In the genomic region with DNA sequence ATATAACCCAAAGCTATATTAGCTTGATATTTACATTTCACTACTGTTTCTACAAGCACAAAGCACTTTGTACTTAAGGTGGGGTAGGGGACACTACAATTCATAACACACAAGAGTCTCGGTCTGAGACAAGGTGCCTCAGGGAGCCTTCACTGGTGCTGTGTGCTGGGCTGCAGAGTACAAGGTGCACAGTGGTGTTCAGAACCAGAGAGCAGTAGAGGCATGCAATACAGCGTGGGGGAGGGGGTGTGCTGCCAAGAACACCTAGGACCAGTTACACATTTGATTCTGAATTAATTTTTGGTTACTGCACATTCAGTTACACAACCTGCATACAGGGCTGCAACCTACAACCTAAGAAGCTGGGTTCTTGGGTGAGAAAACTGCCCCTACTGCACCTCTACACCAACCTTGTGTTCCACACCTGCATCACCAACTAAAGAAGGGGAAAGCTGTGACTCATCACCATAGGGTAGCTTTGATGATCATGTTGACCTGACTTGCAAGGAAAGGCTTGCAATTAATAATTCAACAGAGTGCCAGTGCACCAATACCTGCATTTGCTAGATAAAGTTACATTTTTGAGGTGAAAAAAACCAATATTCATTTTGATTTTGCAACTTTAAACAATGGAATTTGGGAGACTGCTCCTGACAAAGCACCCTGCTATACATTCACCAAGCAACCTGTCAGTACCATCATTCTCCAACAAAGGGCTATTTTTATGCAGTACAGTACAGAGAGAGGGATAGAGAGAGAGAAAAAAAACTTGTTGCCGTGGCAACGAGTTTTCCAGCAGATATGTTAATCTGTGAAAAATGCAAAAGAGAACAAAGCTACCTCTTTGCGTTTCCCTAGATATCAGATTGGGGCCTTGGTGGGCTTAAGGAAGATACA, we compare ENCODE assay signal across 17 mouse cellular contexts. TPM values are rescaled to one million over a fixed set of nuclear protein-coding genes. Genes with fewer than 3 reads are reported as not detected.
DNase-seq lines count a peak whose midpoint lies in the region; ATAC-seq and TF ChIP-seq lines count a peak whose summit lies in the region.
"Had no signal": no experiment of that assay in that cellular context is flagged by ENCODE, and none has a peak within 500 bp of the region (broad histone marks: within the 10 kb centered on the region; RNA-seq: fewer than 3 reads in every experiment).

No protein-coding gene starts in this region.

- H3K4me3 ChIP-seq in hindbrain, embryonic 14.5 days (replicated peaks; ENCODE audit: low read length) = no peak overlapping the region
- H3K4me3 ChIP-seq in hindbrain, embryonic 11.5 days (ENCODE audit: low read depth, low read length) = no peak overlapping the region
- H3K4me3 ChIP-seq in midbrain, embryonic 13.5 days (replicated peaks) = no peak overlapping the region
- H3K4me3 ChIP-seq in midbrain, embryonic 11.5 days (ENCODE audit: low read depth, low read length) = no peak overlapping the region
- H3K4me3 ChIP-seq in hindbrain, postnatal 0 days (ENCODE audit: low read length) = no peak overlapping the region
- H3K4me3 ChIP-seq in kidney, adult 2 months (ENCODE audit: insufficient read depth, low read depth, low read length) = no peak overlapping the region
- H3K4me3 ChIP-seq: embryonic facial prominence, embryonic 13.5 days; intestine, embryonic 15.5 days; midbrain, embryonic 12.5 days had no signal

- peak; percentile 75; the same call in 1 of the 2 replicates for ATAC-seq in hindbrain, embryonic 14.5 days (ENCODE audit: low FRiP score)
- no peak for ATAC-seq in hindbrain, embryonic 11.5 days (ENCODE audit: low FRiP score)
- peak; percentile 89 for ATAC-seq in midbrain, embryonic 13.5 days
- ATAC-seq in midbrain, embryonic 11.5 days (ENCODE audit: low FRiP score) = no peak
- ATAC-seq in hindbrain, postnatal 0 days = no peak
- ATAC-seq: intestine, embryonic 15.5 days had no signal

- 0 out of 2 replicates have a peak, but pooled peaks cover 4% of the 10 kb centered on the region for H3K27me3 ChIP-seq in hindbrain, embryonic 14.5 days (ENCODE audit: control insufficient read depth, insufficient read depth, low read length)
- H3K27me3 ChIP-seq in hindbrain, embryonic 11.5 days (ENCODE audit: control insufficient read depth, insufficient read depth, low read length) = no peaks in the 10 kb centered on the region
- no peaks in the 10 kb centered on the region; the same call in 1 of the 2 replicates for H3K27me3 ChIP-seq in midbrain, embryonic 13.5 days
- H3K27me3 ChIP-seq in midbrain, embryonic 11.5 days (ENCODE audit: control insufficient read depth, insufficient read depth, low read length) = no peaks in the 10 kb centered on the region; the same call in 1 of the 2 replicates
- H3K27me3 ChIP-seq in hindbrain, postnatal 0 days (ENCODE audit: insufficient read depth, low read length) = no peaks in the 10 kb centered on the region
- no peaks in the 10 kb centered on the region for H3K27me3 ChIP-seq in kidney, adult 2 months (replicated peaks; ENCODE audit: control insufficient read depth, insufficient read depth, low read length)
- H3K27me3 ChIP-seq: intestine, embryonic 15.5 days had no signal

- no peaks in the 10 kb centered on the region for H3K4me1 ChIP-seq in hindbrain, embryonic 14.5 days (replicated peaks; ENCODE audit: control insufficient read depth, insufficient read depth, low read length)
- H3K4me1 ChIP-seq in hindbrain, embryonic 11.5 days (replicated peaks; ENCODE audit: control insufficient read depth, insufficient read depth, low read length) = no peaks in the 10 kb centered on the region
- peaks cover 10% of the 10 kb centered on the region; the same call in 1 of the 2 replicates for H3K4me1 ChIP-seq in midbrain, embryonic 13.5 days (replicated peaks)
- no peaks in the 10 kb centered on the region for H3K4me1 ChIP-seq in midbrain, embryonic 11.5 days (ENCODE audit: control insufficient read depth, insufficient read depth, low read length)
- H3K4me1 ChIP-seq in hindbrain, postnatal 0 days (ENCODE audit: insufficient read depth, low read length) = no peaks in the 10 kb centered on the region
- H3K4me1 ChIP-seq in kidney, adult 2 months (ENCODE audit: control insufficient read depth, insufficient read depth, low read length) = no peaks in the 10 kb centered on the region
- H3K4me1 ChIP-seq: embryonic facial prominence, embryonic 13.5 days; intestine, embryonic 15.5 days; midbrain, embryonic 12.5 days had no signal

- no peak overlapping the region for H3K9ac ChIP-seq in hindbrain, embryonic 14.5 days
- H3K9ac ChIP-seq in hindbrain, embryonic 11.5 days (ENCODE audit: low read depth, low read length) = no peak overlapping the region
- H3K9ac ChIP-seq in midbrain, embryonic 13.5 days (replicated peaks) = no peak overlapping the region
- no peak overlapping the region for H3K9ac ChIP-seq in midbrain, embryonic 11.5 days (ENCODE audit: low read length)
- no peak overlapping the region for H3K9ac ChIP-seq in hindbrain, postnatal 0 days (replicated peaks; ENCODE audit: low read length)
- H3K9ac ChIP-seq: embryonic facial prominence, embryonic 13.5 days; intestine, embryonic 15.5 days; midbrain, embryonic 12.5 days had no signal

- no peaks in the 10 kb centered on the region for H3K36me3 ChIP-seq in hindbrain, embryonic 14.5 days (replicated peaks; ENCODE audit: control insufficient read depth, insufficient read depth)
- H3K36me3 ChIP-seq in hindbrain, embryonic 11.5 days (ENCODE audit: control insufficient read depth, insufficient read depth, low read length) = no peaks in the 10 kb centered on the region
- no peaks in the 10 kb centered on the region for H3K36me3 ChIP-seq in midbrain, embryonic 13.5 days
- no peaks in the 10 kb centered on the region for H3K36me3 ChIP-seq in midbrain, embryonic 11.5 days (ENCODE audit: control insufficient read depth, insufficient read depth, low read length)
- no peaks in the 10 kb centered on the region for H3K36me3 ChIP-seq in hindbrain, postnatal 0 days (ENCODE audit: insufficient read depth, low read length)
- H3K36me3 ChIP-seq in kidney, adult 2 months (ENCODE audit: control insufficient read depth, insufficient read depth, low read length) = no peaks in the 10 kb centered on the region
- H3K36me3 ChIP-seq: embryonic facial prominence, embryonic 13.5 days; intestine, embryonic 15.5 days; midbrain, embryonic 12.5 days had no signal

- no peaks in the 10 kb centered on the region for H3K9me3 ChIP-seq in hindbrain, embryonic 14.5 days (ENCODE audit: control insufficient read depth, low read length)
- no peaks in the 10 kb centered on the region for H3K9me3 ChIP-seq in hindbrain, embryonic 11.5 days (ENCODE audit: control insufficient read depth, low read length)
- no peaks in the 10 kb centered on the region for H3K9me3 ChIP-seq in midbrain, embryonic 13.5 days
- H3K9me3 ChIP-seq in midbrain, embryonic 11.5 days (ENCODE audit: control insufficient read depth, low read length) = no peaks in the 10 kb centered on the region
- no peaks in the 10 kb centered on the region for H3K9me3 ChIP-seq in hindbrain, postnatal 0 days (ENCODE audit: low read length)
- H3K9me3 ChIP-seq: embryonic facial prominence, embryonic 13.5 days; intestine, embryonic 15.5 days; midbrain, embryonic 12.5 days had no signal

- no peak for TF ChIP-seq POLR2A in brain, embryonic 14.5 days (IDR thresholded peaks at IDR 0.05; ENCODE audit: borderline replicate concordance, extremely low read depth, insufficient read depth, insufficient read length, poor library complexity, severe bottlenecking)
- TF ChIP-seq POLR2A in kidney, adult 2 months (IDR thresholded peaks at IDR 0.05; ENCODE audit: low read depth, low read length) = no peak

- H3K4me2 ChIP-seq in hindbrain, embryonic 14.5 days (replicated peaks) = no peak overlapping the region
- no peak overlapping the region for H3K4me2 ChIP-seq in hindbrain, embryonic 11.5 days (replicated peaks; ENCODE audit: low read depth, low read length)
- H3K4me2 ChIP-seq in midbrain, embryonic 13.5 days (replicated peaks) = no peak overlapping the region
- no peak overlapping the region for H3K4me2 ChIP-seq in midbrain, embryonic 11.5 days
- H3K4me2 ChIP-seq in hindbrain, postnatal 0 days (ENCODE audit: low read depth, low read length) = no peak overlapping the region
- H3K4me2 ChIP-seq: embryonic facial prominence, embryonic 13.5 days; intestine, embryonic 15.5 days; midbrain, embryonic 12.5 days had no signal

- no peak for TF ChIP-seq CTCF in brain, embryonic 14.5 days (IDR thresholded peaks at IDR 0.05; ENCODE audit: borderline replicate concordance, extremely low read depth, insufficient read depth, insufficient read length)
- no peak for TF ChIP-seq CTCF in hindbrain, postnatal 0 days (IDR thresholded peaks at IDR 0.05; ENCODE audit: low read depth)
- TF ChIP-seq CTCF in kidney, adult 2 months (conservative IDR thresholded peaks at IDR 0.05; ENCODE audit: insufficient read depth, insufficient read length, low read depth, low read length) = no peak

- H3K27ac ChIP-seq in hindbrain, embryonic 14.5 days = peak overlapping the region; percentile 74
- no peak overlapping the region for H3K27ac ChIP-seq in hindbrain, embryonic 11.5 days (ENCODE audit: low read depth, low read length)
- peak overlapping the region; percentile 73 for H3K27ac ChIP-seq in midbrain, embryonic 13.5 days
- H3K27ac ChIP-seq in midbrain, embryonic 11.5 days (ENCODE audit: low read depth, low read length) = no peak overlapping the region
- no peak overlapping the region for H3K27ac ChIP-seq in hindbrain, postnatal 0 days
- no peak overlapping the region for H3K27ac ChIP-seq in kidney, adult 2 months (ENCODE audit: insufficient read depth, low read depth, low read length)
- H3K27ac ChIP-seq: embryonic facial prominence, embryonic 13.5 days; intestine, embryonic 15.5 days; kidney, postnatal 0 days; midbrain, embryonic 12.5 days had no signal

- peak; percentile 52 for DNase-seq in hindbrain, embryonic 14.5 days (ENCODE audit: low spot score)
- DNase-seq in hindbrain, embryonic 11.5 days (ENCODE audit: low spot score) = no peak
- no peak for DNase-seq in midbrain, embryonic 11.5 days (ENCODE audit: low spot score, missing footprints)
- peak; percentile 73 for DNase-seq in brain, embryonic 14.5 days (ENCODE audit: low read depth)
- peak; percentile 39 for DNase-seq in hindbrain, postnatal 0 days (ENCODE audit: low spot score)
- DNase-seq in heart, adult 9 months (ENCODE audit: low spot score in 2 of 2) = no peak
- DNase-seq in kidney, adult 2 months = no peak
- DNase-seq: cerebellum, adult 18-20 months; gastrocnemius, postnatal 10 days; heart, postnatal 14 days; lung, postnatal 36 days; thymus, adult 2 months had no signal

- WGBS in hindbrain, embryonic 14.5 days = 67% methylated on average over 5 of the region's 5 CpGs
- WGBS in hindbrain, embryonic 11.5 days = 84% methylated on average over 5 of the region's 5 CpGs
- WGBS in midbrain, embryonic 13.5 days = 74% methylated on average over 5 of the region's 5 CpGs
- 72% methylated on average over 5 of the region's 5 CpGs for WGBS in midbrain, embryonic 11.5 days
- 75% methylated on average over 5 of the region's 5 CpGs for WGBS in hindbrain, postnatal 0 days
- WGBS in kidney, adult 2 months = 87% methylated on average over 5 of the region's 5 CpGs

RNA-seq across cellular contexts. Expression of gene Reps2, which starts 22.0 kb away (rescaled TPM):
- polyA plus RNA-seq in hindbrain, embryonic 14.5 days (2014; fragmentation: Nextera tagmentation; extraction: Ambion mirVana) = 3.7 and 3.8 TPM in 2 replicates
- polyA plus RNA-seq in hindbrain, embryonic 11.5 days (2014; fragmentation: Nextera tagmentation; extraction: Ambion mirVana) = 0.82 and 1.1 TPM in 2 replicates
- polyA plus RNA-seq in midbrain, embryonic 13.5 days (2015; fragmentation: Nextera tagmentation; extraction: Ambion mirVana) = 1.5 and 2.3 TPM in 2 replicates
- 0.70 and 0.76 TPM in 2 replicates for polyA plus RNA-seq in midbrain, embryonic 11.5 days (2014; fragmentation: Nextera tagmentation; extraction: Ambion mirVana)
- polyA plus RNA-seq in brain, embryonic 14.5 days (2012; rRNA removed) = 3.3 and 5.3 TPM in 2 replicates
- 10.9 and 11.3 TPM in 2 replicates for total RNA-seq in hindbrain, postnatal 0 days (2014; rRNA removed)
- 1.9 and 2.4 TPM in 2 replicates for polyA plus RNA-seq in hindbrain, postnatal 0 days (2015; fragmentation: Nextera tagmentation; extraction: Ambion mirVana)
- 8.7 and 9.5 TPM in 2 replicates for polyA plus RNA-seq in kidney, adult 2 months (2012; rRNA removed)

Comparison
In these comparisons a context has a peak if more than half of its experiments do, and no peak if none do; other contexts are left out.
1. ATAC-seq: peak in hindbrain, embryonic 14.5 days (single experiment) and midbrain, embryonic 13.5 days (single experiment); none in hindbrain, embryonic 11.5 days (single experiment), midbrain, embryonic 11.5 days (single experiment) and hindbrain, postnatal 0 days (single experiment).
2. DNase-seq: peak in hindbrain, embryonic 14.5 days (single experiment), brain, embryonic 14.5 days (single experiment) and hindbrain, postnatal 0 days (single experiment); none in hindbrain, embryonic 11.5 days (single experiment), midbrain, embryonic 11.5 days (single experiment), heart, adult 9 months (0 of 2) and kidney, adult 2 months (single experiment).
3. H3K27ac ChIP-seq: peak in hindbrain, embryonic 14.5 days (single experiment) and midbrain, embryonic 13.5 days (single experiment); none in hindbrain, embryonic 11.5 days (single experiment), midbrain, embryonic 11.5 days (single experiment), hindbrain, postnatal 0 days (single experiment) and kidney, adult 2 months (single experiment).